Mouse (Mus musculus): Measurements from ENCODE around the gene Pde4d.

Gene Pde4d

GRCm38 (mm10) chr13:108542342-108542761 is 92.6 kb downstream of the Pde4d start:
- POLR2A ChIA-PET: no interaction called here
- CTCF ChIA-PET: interaction anchor here in 1 of 4 experiments (0.6 kb wide), 1 partner anchor 149 kb away, joined by 6 read pairs; no protein-coding TSS in a partner anchor

- CTCF ChIA-PET: no interaction called here
Observed at GRCm38 (mm10) chr13:108552288-108552687, 102.5 kb downstream of the Pde4d start.

GRCm38 (mm10) chr13:108552995-108553394 is 103.2 kb downstream of the Pde4d start:
- CTCF ChIA-PET: no interaction called here

More at GRCm38 (mm10) chr13:108552288-108552687, 102.5 kb downstream of the Pde4d start:
- POLR2A ChIA-PET: no interaction called here

GRCm38 (mm10) chr13:108554901-108555300 is 105.2 kb downstream of the Pde4d start:
- ChIA-PET CTCF (no interaction called here), POLR2A (interaction anchor here in 1 of 4 experiments (0.7 kb wide), 1 partner anchor 1567 kb away, joined by 3 read pairs; no protein-coding TSS in a partner anchor)

More at GRCm38 (mm10) chr13:108552995-108553394, 103.2 kb downstream of the Pde4d start:
- POLR2A ChIA-PET: no interaction called here

GRCm38 (mm10) chr13:108596938-108597337 is 147.2 kb downstream of the Pde4d start:
- CTCF ChIA-PET: no interaction called here
- POLR2A ChIA-PET: no interaction called here

GRCm38 (mm10) chr13:108598673-108599072 is 148.9 kb downstream of the Pde4d start:
- ChIA-PET POLR2A (no interaction called here), CTCF (interaction anchor here in 1 of 4 experiments (0.5 kb wide), 1 partner anchor 544 kb away, joined by 3 read pairs; no protein-coding TSS in a partner anchor)

- ChIA-PET CTCF (no interaction called here), POLR2A (no interaction called here)
Observed at GRCm38 (mm10) chr13:108599186-108599900, 149.6 kb downstream of the Pde4d start.

- ChIA-PET CTCF (no interaction called here), POLR2A (no interaction called here)
Observed at GRCm38 (mm10) chr13:108601021-108601420, 151.3 kb downstream of the Pde4d start.

- CTCF ChIA-PET: no interaction called here
- POLR2A ChIA-PET: interaction anchor here in 1 of 4 experiments (0.9 kb wide), 1 partner anchor 10 kb away, joined by 3 read pairs; no protein-coding TSS in a partner anchor
Observed at GRCm38 (mm10) chr13:108603502-108603901, 153.8 kb downstream of the Pde4d start.

- POLR2A ChIA-PET: interaction anchor here in 1 of 4 experiments (0.9 kb wide), 1 partner anchor 11 kb away, joined by 3 read pairs; no protein-coding TSS in a partner anchor
- CTCF ChIA-PET: no interaction called here
Observed at GRCm38 (mm10) chr13:108604213-108604612, 154.5 kb downstream of the Pde4d start.

- ChIA-PET CTCF (interaction anchor here in 1 of 4 experiments (0.5 kb wide), 1 partner anchor 26 kb away, joined by 4 read pairs; no protein-coding TSS in a partner anchor), POLR2A (no interaction called here)
Observed at GRCm38 (mm10) chr13:108618207-108618606, 168.5 kb downstream of the Pde4d start.

- POLR2A ChIA-PET: interaction anchor here in 2 of 4 experiments (0.6 to 0.7 kb wide), 2 partner anchors 356 to 387 kb away, joined by 3 to 4 read pairs; no protein-coding TSS in a partner anchor
- CTCF ChIA-PET: no interaction called here
Observed at GRCm38 (mm10) chr13:108622681-108623080, 172.9 kb downstream of the Pde4d start.

- POLR2A ChIA-PET: no interaction called here
- CTCF ChIA-PET: no interaction called here
Observed at GRCm38 (mm10) chr13:108623929-108624328, 174.2 kb downstream of the Pde4d start.

- CTCF ChIA-PET: no interaction called here
Observed at GRCm38 (mm10) chr13:108626166-108626565, 176.4 kb downstream of the Pde4d start.

GRCm38 (mm10) chr13:108628501-108628900 is 178.8 kb downstream of the Pde4d start:
- ChIA-PET CTCF (no interaction called here), POLR2A (no interaction called here)

More at GRCm38 (mm10) chr13:108626166-108626565, 176.4 kb downstream of the Pde4d start:
- POLR2A ChIA-PET: no interaction called here

GRCm38 (mm10) chr13:108630576-108630975 is 180.8 kb downstream of the Pde4d start:
- ChIA-PET POLR2A (no interaction called here), CTCF (interaction anchor here in 1 of 4 experiments (0.7 kb wide), 1 partner anchor 493 kb away, joined by 5 read pairs; no protein-coding TSS in a partner anchor)

GRCm38 (mm10) chr13:108631222-108631621 is 181.5 kb downstream of the Pde4d start:
- CTCF ChIA-PET: no interaction called here
- POLR2A ChIA-PET: no interaction called here

- ChIA-PET CTCF (no interaction called here), POLR2A (no interaction called here)
Observed at GRCm38 (mm10) chr13:108636526-108636925, 186.8 kb downstream of the Pde4d start.

- CTCF ChIA-PET: no interaction called here
- POLR2A ChIA-PET: no interaction called here
Observed at GRCm38 (mm10) chr13:108642259-108642658, 192.5 kb downstream of the Pde4d start.

GRCm38 (mm10) chr13:108646801-108647200 is 197.1 kb downstream of the Pde4d start:
- CTCF ChIA-PET: no interaction called here
- POLR2A ChIA-PET: no interaction called here

GRCm38 (mm10) chr13:108647239-108647638 is 197.5 kb downstream of the Pde4d start:
- CTCF ChIA-PET: no interaction called here
- POLR2A ChIA-PET: interaction anchor here in 1 of 4 experiments (0.5 kb wide), 1 partner anchor 580 kb away, joined by 4 read pairs; no protein-coding TSS in a partner anchor
